Mouse (Mus musculus) brown adipose tissue, adult 24 weeks (tissue): ENCODE data around the gene Micall1. TPM values are rescaled to one million over a fixed set of nuclear protein-coding genes. Genes with fewer than 3 reads are reported as not detected.

Experiments used
- H3K27ac ChIP-seq: fragments of 200-500 bp; replicated peaks from 2 replicates; pipeline ENCODE4 v1.5.1; 2012; ENCODE audit warnings: low read depth, mild to moderate bottlenecking, low read length
- H3K4me1 ChIP-seq: fragments of 200-500 bp; 2 replicates; pipeline ENCODE4 v1.6.1; 2012; ENCODE audit warnings: low read length, mixed read lengths; ENCODE audit not compliant: control insufficient read depth, insufficient read depth, insufficient read length
- H3K4me3 ChIP-seq: fragments of 200-500 bp; 2 replicates; pipeline ENCODE4 v1.5.1; 2012; ENCODE audit warnings: low read depth, mild to moderate bottlenecking, low read length, moderate library complexity; ENCODE audit not compliant: insufficient read depth
- polyA plus RNA-seq: library from polyadenylated mRNA; stranded (reverse); fragments of >200 nt; gene quantifications from 2 replicates; pipeline ENCODE4 v1.2.4, GENCODE M21; 2012; ENCODE audit not compliant: missing spikeins, insufficient read depth, insufficient read length

The Micall1 gene
- polyA plus RNA-seq, 1 experiment = 20.2 TPM

DNA sequence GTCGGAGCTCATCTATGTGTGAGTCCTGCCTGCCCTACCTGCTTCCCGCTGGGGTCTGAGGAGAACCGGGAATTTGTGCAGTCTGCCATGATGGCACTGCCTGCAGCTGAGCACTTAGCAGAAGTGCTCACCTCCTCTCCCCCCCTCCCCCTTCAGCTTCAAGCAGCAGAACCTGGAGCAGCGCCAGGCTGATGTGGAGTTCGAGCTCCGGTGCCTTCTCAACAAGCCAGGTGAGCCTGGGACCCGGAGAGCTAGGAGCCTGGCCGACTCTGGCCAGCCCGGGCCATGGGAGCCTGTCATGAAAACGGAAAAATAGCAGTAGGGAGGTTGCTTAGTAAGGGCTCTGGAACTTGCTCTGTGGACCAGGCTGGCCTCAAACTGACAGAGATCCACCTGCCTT, 22.1 kb downstream of the Micall1 start:
- H3K4me3 ChIP-seq = no peak overlapping the region
- peak overlapping the region; percentile 10 for H3K27ac ChIP-seq
- H3K4me1 ChIP-seq = peaks cover 8% of the 10 kb centered on the region

GRCm38 (mm10) chr15:79131442-79131841, 22.7 kb downstream of the Micall1 start:
- H3K4me3 ChIP-seq = no peak overlapping the region
- peak overlapping the region; percentile 58 for H3K27ac ChIP-seq
- H3K4me1 ChIP-seq = peaks cover 8% of the 10 kb centered on the region

DNA sequence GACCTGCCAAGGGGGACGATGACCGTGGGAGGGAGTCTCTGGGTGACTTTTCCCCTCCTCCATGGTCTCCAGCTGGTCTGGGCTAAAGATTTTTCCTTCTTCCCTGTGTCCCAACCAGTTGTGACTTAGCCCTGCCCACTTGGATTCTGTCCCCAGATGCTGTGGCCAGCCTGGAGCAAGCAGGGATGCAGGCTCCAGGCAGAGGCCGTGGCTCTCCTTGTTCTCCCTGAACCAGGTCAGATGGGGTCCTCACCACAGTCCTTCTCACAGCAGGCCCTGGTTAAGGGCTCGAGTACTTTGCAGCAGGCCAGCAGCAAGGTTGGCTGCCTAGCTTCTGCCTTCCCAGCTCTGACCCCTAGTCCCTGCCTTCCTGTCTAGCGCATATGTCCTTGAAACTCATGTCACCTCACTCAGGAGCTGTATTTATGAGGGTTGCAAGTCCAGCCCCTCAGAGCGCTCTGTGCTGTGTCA, 24.5 kb downstream of the Micall1 start:
- H3K4me3 ChIP-seq = no peak overlapping the region
- no peak overlapping the region for H3K27ac ChIP-seq
- H3K4me1 ChIP-seq = peaks cover 8% of the 10 kb centered on the region

- Histone ChIP-seq H3K4me3 (no peak overlapping the region), H3K4me1 (peaks cover 8% of the 10 kb centered on the region), H3K27ac (no peak overlapping the region)
These were observed 26.0 kb downstream of the Micall1 start for GRCm38 (mm10) chr15:79134496-79135270.

- Histone ChIP-seq H3K4me3 (no peak overlapping the region), H3K27ac (no peak overlapping the region), H3K4me1 (peaks cover 8% of the 10 kb centered on the region)
These were observed 26.6 kb downstream of the Micall1 start for GRCm38 (mm10) chr15:79135332-79135731.

- Histone ChIP-seq H3K4me1 (peaks cover 5% of the 10 kb centered on the region; the same call in 1 of the 2 replicates), H3K27ac (no peak overlapping the region), H3K4me3 (no peak overlapping the region)
These were observed 27.3 kb downstream of the Micall1 start for GRCm38 (mm10) chr15:79135783-79136575.

- H3K4me3 ChIP-seq = no peak overlapping the region
- no peak overlapping the region for H3K27ac ChIP-seq
- no peaks in the 10 kb centered on the region for H3K4me1 ChIP-seq
These were observed 30.9 kb downstream of the Micall1 start for GRCm38 (mm10) chr15:79139640-79140039.

GRCm38 (mm10) chr15:79140866-79141565, 32.3 kb downstream of the Micall1 start, which contains the start of the genes Polr2f and 1700088E04Rik:
Polr2f (plus strand) TSS chr15:79141009.
1700088E04Rik (minus strand) TSS chr15:79141253.
- Histone ChIP-seq H3K27ac (peak within 1 kb of the TSS; percentile 39; the same call in 1 of the 2 replicates), H3K4me3 (peak within 1 kb of the TSS; percentile 94), H3K4me1 (no peaks in the 10 kb centered on the region)

DNA sequence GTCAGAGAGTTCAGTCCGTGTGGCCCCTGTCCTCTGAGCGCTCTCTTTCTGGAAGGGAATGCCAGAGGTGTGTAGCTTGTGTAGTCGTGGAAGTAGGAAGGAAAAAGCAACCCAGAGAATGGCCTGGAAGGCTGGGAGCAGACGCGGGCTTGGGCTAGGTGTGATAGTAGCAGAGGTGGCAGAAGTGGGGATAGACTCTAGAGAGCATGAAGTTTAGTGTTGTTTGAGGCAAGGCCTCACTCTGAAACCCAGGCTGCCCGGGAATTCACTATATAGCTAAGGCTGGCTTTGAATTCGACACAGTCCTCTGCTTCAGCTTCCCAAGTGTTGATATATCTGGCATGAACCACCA, 32.8 kb downstream of the Micall1 start:
- Histone ChIP-seq H3K4me1 (no peaks in the 10 kb centered on the region), H3K27ac (peak overlapping the region; percentile 39; the same call in 1 of the 2 replicates), H3K4me3 (peak overlapping the region; percentile 94)

- no peak overlapping the region for H3K27ac ChIP-seq
- H3K4me1 ChIP-seq = no peaks in the 10 kb centered on the region
- no peak overlapping the region for H3K4me3 ChIP-seq
These were observed 34.6 kb downstream of the Micall1 start for GRCm38 (mm10) chr15:79143316-79143715.

- no peaks in the 10 kb centered on the region for H3K4me1 ChIP-seq
- no peak overlapping the region for H3K4me3 ChIP-seq
- H3K27ac ChIP-seq = no peak overlapping the region
These were observed 35.3 kb downstream of the Micall1 start for GRCm38 (mm10) chr15:79144021-79144420.

DNA sequence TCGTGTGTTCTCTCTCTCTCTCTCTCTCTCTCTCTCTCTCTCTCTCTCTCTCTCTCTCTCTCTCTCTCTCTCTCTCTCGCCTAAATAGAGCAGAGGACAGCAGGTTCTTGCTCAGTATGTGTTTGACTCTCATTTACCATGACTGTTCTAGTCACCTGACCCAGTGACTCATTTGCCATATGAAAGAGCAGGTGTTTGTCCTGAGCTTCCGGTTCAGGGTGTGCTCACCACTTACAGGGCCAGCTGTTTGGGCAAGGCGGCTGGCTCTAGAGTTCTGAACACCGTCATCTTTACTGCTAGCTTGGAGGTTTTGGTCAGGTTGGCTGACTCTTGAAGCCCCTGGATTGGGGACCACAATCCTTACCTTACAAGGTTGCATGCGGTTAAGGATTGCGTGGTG, 36.8 kb downstream of the Micall1 start:
- H3K27ac ChIP-seq = no peak overlapping the region
- H3K4me3 ChIP-seq = no peak overlapping the region
- H3K4me1 ChIP-seq = no peaks in the 10 kb centered on the region

GRCm38 (mm10) chr15:79148533-79148932, 39.8 kb downstream of the Micall1 start:
- H3K4me3 ChIP-seq = no peak overlapping the region
- H3K4me1 ChIP-seq = no peaks in the 10 kb centered on the region
- H3K27ac ChIP-seq = no peak overlapping the region

- H3K4me3 ChIP-seq = no peak overlapping the region
- no peak overlapping the region for H3K27ac ChIP-seq
- H3K4me1 ChIP-seq = no peaks in the 10 kb centered on the region
These were observed 43.2 kb downstream of the Micall1 start for GRCm38 (mm10) chr15:79151881-79152280.

DNA sequence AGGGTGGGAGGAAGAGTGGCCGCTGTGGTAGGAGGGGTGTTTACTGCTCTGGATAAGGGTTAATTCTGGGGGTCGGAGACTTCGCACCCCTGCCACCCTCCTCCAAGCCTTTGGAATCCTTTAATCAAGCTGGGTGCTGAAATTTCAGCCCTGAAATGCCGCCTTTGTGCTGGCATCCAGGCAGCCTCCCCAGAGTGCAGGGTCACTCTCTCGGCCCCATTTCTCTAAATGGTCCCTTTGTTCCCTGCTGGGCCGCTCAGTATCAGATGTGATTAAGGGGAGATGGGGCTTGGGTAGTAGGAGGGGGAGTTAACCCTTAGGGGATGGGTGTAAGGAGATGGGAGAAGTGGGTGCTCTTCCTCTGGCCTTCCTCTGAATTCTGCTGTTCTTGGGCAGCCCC, 44.0 kb downstream of the Micall1 start:
- H3K4me1 ChIP-seq = no peaks in the 10 kb centered on the region
- H3K27ac ChIP-seq = no peak overlapping the region
- no peak overlapping the region for H3K4me3 ChIP-seq
